Mouse (Mus musculus): ENCODE measurements around the gene Lrrc8e. TPM values are rescaled to one million over a fixed set of nuclear protein-coding genes. Genes with fewer than 3 reads are reported as not detected.
A peak's percentile ranks its signal among the peaks of the same experiment; 100 is the strongest.

Lrrc8e gene
- polyA plus RNA-seq, 1 experiment from 2014 or later: 0.39 TPM

DNA sequence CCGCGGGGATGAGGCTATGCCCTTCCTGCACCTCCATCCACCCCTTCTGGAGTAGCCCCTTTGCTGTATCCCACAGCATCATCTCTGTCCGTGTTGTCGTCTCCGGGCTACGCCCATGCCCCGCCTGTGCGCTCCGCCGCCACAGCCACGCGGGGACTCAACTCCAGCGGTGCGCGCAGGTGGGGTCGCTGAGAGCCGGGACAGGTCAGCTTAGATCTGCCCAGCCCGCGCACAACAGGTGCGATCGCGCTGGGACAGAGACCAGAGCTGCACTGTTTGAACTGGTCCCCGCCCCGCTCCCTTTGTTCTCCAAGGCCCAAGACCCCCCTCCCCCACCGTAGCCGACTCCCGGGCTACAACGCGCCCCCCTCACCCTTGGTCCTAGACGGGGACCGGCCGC, 32.1 kb downstream of the Lrrc8e start:
- H3K27me3 ChIP-seq (ENCODE audit: control insufficient read depth, insufficient read depth, low read length): no peaks in the 10 kb centered on the region
- peak; percentile 71 for ATAC-seq (replicated peaks; ENCODE audit: extremely low read depth, insufficient read depth, low FRiP score)
- WGBS: under 1% methylated on average over 26 of the region's 32 CpGs
- peaks cover 52% of the 10 kb centered on the region for H3K36me3 ChIP-seq (ENCODE audit: control insufficient read depth, insufficient read depth)
- peaks cover 13% of the 10 kb centered on the region for H3K4me1 ChIP-seq (ENCODE audit: control insufficient read depth, insufficient read depth, low read length)
- peak overlapping the region; percentile 73 for H3K4me3 ChIP-seq (ENCODE audit: low read length)
- H3K4me2 ChIP-seq (ENCODE audit: low read depth, low read length): peak overlapping the region; percentile 91
- peak overlapping the region; percentile 73 for H3K9ac ChIP-seq (ENCODE audit: low read length)
- H3K27ac ChIP-seq (ENCODE audit: low read length): peak overlapping the region; percentile 36
- H3K9me3 ChIP-seq (replicated peaks; ENCODE audit: control insufficient read depth, low read length): no peaks in the 10 kb centered on the region

- ATAC-seq (replicated peaks; ENCODE audit: extremely low read depth, insufficient read depth, low FRiP score): peak; percentile 93
- no peaks in the 10 kb centered on the region for H3K27me3 ChIP-seq (ENCODE audit: control insufficient read depth, insufficient read depth, low read length)
- peak within 1 kb of the TSS; percentile 91 for H3K4me2 ChIP-seq (ENCODE audit: low read depth, low read length)
- H3K4me1 ChIP-seq (ENCODE audit: control insufficient read depth, insufficient read depth, low read length): peaks cover 8% of the 10 kb centered on the region
- H3K9ac ChIP-seq (ENCODE audit: low read length): peak within 1 kb of the TSS; percentile 73
- no peaks in the 10 kb centered on the region for H3K9me3 ChIP-seq (replicated peaks; ENCODE audit: control insufficient read depth, low read length)
- peaks cover 53% of the 10 kb centered on the region for H3K36me3 ChIP-seq (ENCODE audit: control insufficient read depth, insufficient read depth)
- WGBS: 6% methylated on average over 31 of the region's 33 CpGs
- peak within 1 kb of the TSS; percentile 52 for H3K27ac ChIP-seq (ENCODE audit: low read length)
- H3K4me3 ChIP-seq (ENCODE audit: low read length): peak within 1 kb of the TSS; percentile 73
Observed at GRCm38 (mm10) chr8:4259125-4259804, 32.6 kb downstream of the Lrrc8e start, which contains the start of gene Ctxn1. Gene Ctxn1 (minus strand): TSS chr8:4259274.

- Histone ChIP-seq H3K9me3 (replicated peaks; ENCODE audit: control insufficient read depth, low read length) (no peaks in the 10 kb centered on the region), H3K36me3 (ENCODE audit: control insufficient read depth, insufficient read depth) (peaks cover 54% of the 10 kb centered on the region), H3K4me3 (ENCODE audit: low read length) (no peak overlapping the region), H3K9ac (ENCODE audit: low read length) (no peak overlapping the region), H3K27ac (ENCODE audit: low read length) (no peak overlapping the region; the same call in 1 of the 2 replicates), H3K4me1 (ENCODE audit: control insufficient read depth, insufficient read depth, low read length) (peaks cover 7% of the 10 kb centered on the region; the same call in 1 of the 2 replicates), H3K27me3 (ENCODE audit: control insufficient read depth, insufficient read depth, low read length) (no peaks in the 10 kb centered on the region), H3K4me2 (ENCODE audit: low read depth, low read length) (no peak overlapping the region)
- WGBS: 88% methylated on average over 4 of the region's 4 CpGs
- ATAC-seq (replicated peaks; ENCODE audit: extremely low read depth, insufficient read depth, low FRiP score): no peak
Observed at GRCm38 (mm10) chr8:4259805-4260170, 33.2 kb downstream of the Lrrc8e start.

GRCm38 (mm10) chr8:4263105-4263791, 36.6 kb downstream of the Lrrc8e start:
- H3K36me3 ChIP-seq (ENCODE audit: control insufficient read depth, insufficient read depth): peaks cover 71% of the 10 kb centered on the region

GRCm38 (mm10) chr8:4265160-4265914, 38.7 kb downstream of the Lrrc8e start:
- no peak overlapping the region for H3K27ac ChIP-seq (ENCODE audit: low read length)
- WGBS: 87% methylated on average over 15 of the region's 15 CpGs
- ATAC-seq (replicated peaks; ENCODE audit: extremely low read depth, insufficient read depth, low FRiP score): no peak
- no peaks in the 10 kb centered on the region for H3K9me3 ChIP-seq (replicated peaks; ENCODE audit: control insufficient read depth, low read length)
- no peak overlapping the region for H3K4me3 ChIP-seq (ENCODE audit: low read length)
- H3K4me2 ChIP-seq (ENCODE audit: low read depth, low read length): no peak overlapping the region
- H3K27me3 ChIP-seq (ENCODE audit: control insufficient read depth, insufficient read depth, low read length): no peaks in the 10 kb centered on the region
- peaks cover 81% of the 10 kb centered on the region for H3K36me3 ChIP-seq (ENCODE audit: control insufficient read depth, insufficient read depth)
- H3K9ac ChIP-seq (ENCODE audit: low read length): no peak overlapping the region
- no peaks in the 10 kb centered on the region for H3K4me1 ChIP-seq (ENCODE audit: control insufficient read depth, insufficient read depth, low read length)

More at GRCm38 (mm10) chr8:4263105-4263791, 36.6 kb downstream of the Lrrc8e start:
- H3K27ac ChIP-seq (ENCODE audit: low read length): no peak overlapping the region
- H3K4me2 ChIP-seq (ENCODE audit: low read depth, low read length): no peak overlapping the region
- ATAC-seq (replicated peaks; ENCODE audit: extremely low read depth, insufficient read depth, low FRiP score): no peak
- 81% methylated on average over 8 of the region's 8 CpGs for WGBS
- no peak overlapping the region for H3K4me3 ChIP-seq (ENCODE audit: low read length)
- peaks cover 2% of the 10 kb centered on the region; the same call in 1 of the 2 replicates for H3K4me1 ChIP-seq (ENCODE audit: control insufficient read depth, insufficient read depth, low read length)
- no peak overlapping the region for H3K9ac ChIP-seq (ENCODE audit: low read length)
- no peaks in the 10 kb centered on the region for H3K27me3 ChIP-seq (ENCODE audit: control insufficient read depth, insufficient read depth, low read length)
- H3K9me3 ChIP-seq (replicated peaks; ENCODE audit: control insufficient read depth, low read length): no peaks in the 10 kb centered on the region

GRCm38 (mm10) chr8:4267627-4268026, 41.0 kb downstream of the Lrrc8e start:
- H3K4me1 ChIP-seq (ENCODE audit: control insufficient read depth, insufficient read depth, low read length): no peaks in the 10 kb centered on the region
- H3K9me3 ChIP-seq (replicated peaks; ENCODE audit: control insufficient read depth, low read length): no peaks in the 10 kb centered on the region
- H3K36me3 ChIP-seq (ENCODE audit: control insufficient read depth, insufficient read depth): peaks cover 70% of the 10 kb centered on the region
- 80% methylated on average over 15 of the region's 15 CpGs for WGBS
- no peak overlapping the region for H3K27ac ChIP-seq (ENCODE audit: low read length)
- no peak overlapping the region for H3K9ac ChIP-seq (ENCODE audit: low read length)
- H3K4me3 ChIP-seq (ENCODE audit: low read length): no peak overlapping the region
- no peak overlapping the region for H3K4me2 ChIP-seq (ENCODE audit: low read depth, low read length)
- no peak; the same call in 1 of the 2 replicates for ATAC-seq (replicated peaks; ENCODE audit: extremely low read depth, insufficient read depth, low FRiP score)
- H3K27me3 ChIP-seq (ENCODE audit: control insufficient read depth, insufficient read depth, low read length): no peaks in the 10 kb centered on the region

- Histone ChIP-seq H3K9me3 (replicated peaks; ENCODE audit: control insufficient read depth, low read length) (no peaks in the 10 kb centered on the region), H3K4me3 (ENCODE audit: low read length) (no peak overlapping the region)
- 86% methylated on average over 6 of the region's 6 CpGs for WGBS
Observed at GRCm38 (mm10) chr8:4269609-4270008, 43.0 kb downstream of the Lrrc8e start.

DNA sequence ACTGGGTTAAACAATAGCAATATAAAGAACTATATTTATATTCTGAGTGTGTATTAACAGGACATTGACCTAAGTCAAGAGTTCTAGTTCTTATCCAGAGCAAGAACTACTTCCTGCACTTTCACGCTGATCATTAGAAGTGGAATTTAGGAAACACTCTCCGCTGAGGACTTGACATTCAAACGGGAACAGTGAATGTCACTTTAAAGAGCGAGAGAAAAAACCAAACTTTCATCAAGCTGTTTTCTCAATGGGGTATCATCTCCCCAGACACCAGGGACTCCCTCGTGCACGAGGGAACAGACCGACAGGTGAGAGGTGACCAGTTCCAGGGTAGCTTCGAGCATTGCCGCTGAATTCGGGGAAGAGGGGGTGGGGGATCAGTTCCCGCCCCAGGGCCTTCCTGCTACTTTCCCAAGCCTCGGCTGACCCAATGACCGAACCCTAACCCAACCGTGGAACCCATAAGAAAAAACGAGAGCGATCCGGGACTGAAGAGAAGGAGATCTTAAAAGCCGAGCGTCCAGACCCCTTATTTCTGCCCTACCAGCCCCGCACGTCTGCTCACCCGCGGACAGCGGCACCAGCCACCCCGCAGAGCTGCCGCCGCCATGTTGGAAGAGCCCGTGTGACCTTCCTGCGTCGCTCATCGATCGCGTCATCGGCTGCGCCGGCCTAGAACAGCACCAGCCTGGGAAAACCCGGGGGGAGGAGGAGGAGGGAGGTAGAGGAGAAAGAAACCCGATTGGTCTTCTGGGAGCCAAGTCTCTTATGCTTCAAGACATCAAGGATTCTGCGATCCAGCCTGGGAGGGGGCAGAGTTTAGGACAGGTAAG, 48.9 kb downstream of the Lrrc8e start, which contains the start of gene Timm44:
Timm44 (minus strand) TSS at position 639 of the 836 bp plus-strand sequence.
- peaks cover 23% of the 10 kb centered on the region for H3K36me3 ChIP-seq (ENCODE audit: control insufficient read depth, insufficient read depth)
- peaks cover 7% of the 10 kb centered on the region for H3K4me1 ChIP-seq (ENCODE audit: control insufficient read depth, insufficient read depth, low read length)
- H3K27me3 ChIP-seq (ENCODE audit: control insufficient read depth, insufficient read depth, low read length): no peaks in the 10 kb centered on the region
- under 1% methylated on average over 39 of the region's 39 CpGs for WGBS
- H3K27ac ChIP-seq (ENCODE audit: low read length): peak within 1 kb of the TSS; percentile 67
- H3K4me2 ChIP-seq (ENCODE audit: low read depth, low read length): peak within 1 kb of the TSS; percentile 80
- peak; percentile 94 for ATAC-seq (replicated peaks; ENCODE audit: extremely low read depth, insufficient read depth, low FRiP score)
- peak within 1 kb of the TSS; percentile 86 for H3K9ac ChIP-seq (ENCODE audit: low read length)
- no peaks in the 10 kb centered on the region for H3K9me3 ChIP-seq (replicated peaks; ENCODE audit: control insufficient read depth, low read length)
- H3K4me3 ChIP-seq (ENCODE audit: low read length): peak within 1 kb of the TSS; percentile 85

More at GRCm38 (mm10) chr8:4269609-4270008, 43.0 kb downstream of the Lrrc8e start:
- no peak overlapping the region for H3K4me2 ChIP-seq (ENCODE audit: low read depth, low read length)
- H3K9ac ChIP-seq (ENCODE audit: low read length): no peak overlapping the region
- no peak overlapping the region for H3K27ac ChIP-seq (ENCODE audit: low read length)
- H3K4me1 ChIP-seq (ENCODE audit: control insufficient read depth, insufficient read depth, low read length): peaks cover 3% of the 10 kb centered on the region
- no peak for ATAC-seq (replicated peaks; ENCODE audit: extremely low read depth, insufficient read depth, low FRiP score)
- H3K36me3 ChIP-seq (ENCODE audit: control insufficient read depth, insufficient read depth): peaks cover 74% of the 10 kb centered on the region
- H3K27me3 ChIP-seq (ENCODE audit: control insufficient read depth, insufficient read depth, low read length): no peaks in the 10 kb centered on the region
